Mouse (Mus musculus) adrenal gland, postnatal 14 days (tissue): ENCODE measurements around the gene Skiv2l. TPM values are rescaled to one million over a fixed set of nuclear protein-coding genes. Genes with fewer than 3 reads are reported as not detected.

Source experiments
- DNase-seq: peaks from one replicate; pipeline ENCODE4 v3.0.0; 2021; ENCODE audit warnings: mixed read lengths
- long read RNA-seq, 2 experiments: library from polyadenylated mRNA; stranded (forward); transcript quantifications; one replicate each; pipeline ENCODE4 v2.0.0; 2021
- total RNA-seq: library from RNA; stranded (reverse); gene quantifications from 2 replicates; pipeline ENCODE4 v1.2.3, GENCODE M21; 2021

Gene Skiv2l
- 55.0 and 60.0 TPM in 2 replicates for total RNA-seq
- long read RNA-seq, experiment 1, transcript Skiv2l-201 (28 exons, 3,951 nt), result major isoform, 30 of 69 reads
- long read RNA-seq, experiment 1, partial matches to known transcripts, result 19 of 69 reads
- long read RNA-seq, experiment 1, other reads (novel, unspliced or antisense), result 18 of 69 reads
- long read RNA-seq, experiment 2, transcript Skiv2l-201 (28 exons, 3,951 nt), result major isoform, 24 of 51 reads
- long read RNA-seq, experiment 2, partial matches to known transcripts, result 11 of 51 reads
- long read RNA-seq, experiment 2, other reads (novel, unspliced or antisense), result 14 of 51 reads

DNA sequence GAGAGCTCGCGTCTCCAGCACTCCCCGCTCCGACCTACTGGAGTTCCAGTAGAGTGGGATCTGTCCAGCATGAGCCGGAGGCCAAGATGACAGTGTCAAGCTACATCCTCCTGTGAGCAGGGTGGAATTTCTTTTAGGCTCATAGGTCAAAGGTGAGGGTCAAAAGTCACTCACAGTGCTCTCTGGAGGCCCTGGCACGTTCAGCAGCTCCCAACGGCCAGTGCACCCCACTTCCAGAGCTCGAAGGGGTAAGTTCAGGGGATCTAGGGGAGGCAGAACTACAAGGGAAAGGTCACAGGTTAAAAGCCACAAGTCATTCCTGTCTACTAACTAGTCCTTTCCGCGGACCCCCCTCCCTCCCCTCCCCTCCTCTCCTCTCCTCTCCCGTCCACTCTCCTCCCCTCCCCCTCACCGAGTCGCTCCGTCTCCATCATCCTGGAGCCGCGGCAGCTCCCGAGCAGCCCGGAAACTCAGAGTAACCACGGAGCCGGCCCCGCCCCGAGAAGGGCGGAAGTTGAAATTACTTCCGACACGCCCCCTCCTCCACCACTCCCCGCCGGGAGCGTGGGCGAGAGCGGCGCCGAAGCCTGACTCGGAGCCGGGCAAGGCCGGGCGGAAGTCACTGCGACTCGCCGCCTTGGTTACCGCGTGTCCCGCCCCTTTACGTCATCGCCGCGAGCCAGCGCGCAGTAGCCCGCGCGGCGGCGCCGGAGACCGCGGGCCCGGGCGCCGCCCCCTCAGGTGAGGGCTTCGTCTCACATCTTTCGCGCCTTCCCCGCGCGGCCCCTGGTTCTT is at the start of gene Skiv2l, which contains the start of gene Nelfe:
TSS of gene Skiv2l (minus strand) at position 489 of the 795 bp plus-strand sequence.
TSS of gene Nelfe (plus strand) at position 670 of the 795 bp plus-strand sequence.
- DNase-seq, result peak; percentile 99

DNA sequence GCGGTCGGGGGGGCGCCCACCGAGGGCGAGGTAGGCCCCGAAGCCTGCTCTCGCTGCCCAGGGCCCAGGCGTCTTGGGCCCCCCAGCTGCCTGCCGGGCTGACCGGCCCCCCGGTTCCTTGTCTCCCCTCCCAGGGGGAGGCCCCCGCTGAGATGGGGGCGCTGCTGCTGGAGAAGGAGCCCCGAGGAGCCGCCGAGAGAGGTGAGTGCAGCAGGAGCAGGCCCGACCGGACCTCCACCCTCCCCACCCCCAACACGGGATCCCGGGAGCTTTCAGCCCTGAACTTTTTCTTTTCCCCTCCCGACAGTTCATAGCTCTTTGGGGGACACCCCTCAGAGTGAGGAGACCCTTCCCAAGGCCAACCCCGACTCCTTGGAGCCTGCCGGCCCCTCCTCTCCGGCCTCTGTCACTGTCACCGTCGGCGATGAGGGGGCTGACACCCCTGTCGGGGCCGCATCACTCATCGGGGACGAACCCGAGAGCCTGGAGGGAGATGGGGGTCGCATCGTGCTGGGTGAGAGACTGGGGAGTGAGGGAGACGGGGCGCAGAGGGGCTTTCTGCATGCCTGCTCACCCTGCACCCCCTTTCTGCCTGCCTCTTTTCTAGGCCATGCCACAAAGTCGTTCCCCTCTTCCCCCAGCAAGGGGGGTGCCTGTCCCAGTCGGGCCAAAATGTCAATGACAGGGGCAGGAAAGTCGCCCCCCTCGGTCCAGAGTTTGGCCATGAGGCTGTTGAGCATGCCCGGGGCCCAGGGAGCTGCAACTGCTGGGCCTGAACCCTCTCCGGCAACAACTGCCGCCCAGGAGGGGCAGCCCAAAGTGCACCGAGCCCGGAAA is 49.3 kb upstream of the Skiv2l start:
- DNase-seq, result peak; percentile 73

DNA sequence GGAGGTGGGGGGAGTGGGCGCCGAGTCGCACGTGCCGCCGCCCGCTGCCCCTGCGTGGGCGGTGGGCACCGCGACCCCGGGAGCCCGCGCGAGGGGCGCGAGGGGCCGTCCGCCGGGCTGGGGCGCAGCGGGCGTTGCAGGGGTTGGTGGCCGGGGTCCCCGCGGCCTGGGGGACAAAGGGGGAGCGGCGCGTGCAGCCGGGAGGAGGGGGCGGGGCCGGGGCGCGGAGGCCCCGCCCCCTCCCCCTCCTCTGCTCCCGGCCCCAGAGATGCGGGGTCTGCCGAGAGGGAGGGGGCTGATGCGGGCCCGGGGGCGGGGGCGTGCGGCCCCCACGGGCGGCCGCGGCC is 48.7 kb upstream of the Skiv2l start:
- DNase-seq, result peak; percentile 52

DNA sequence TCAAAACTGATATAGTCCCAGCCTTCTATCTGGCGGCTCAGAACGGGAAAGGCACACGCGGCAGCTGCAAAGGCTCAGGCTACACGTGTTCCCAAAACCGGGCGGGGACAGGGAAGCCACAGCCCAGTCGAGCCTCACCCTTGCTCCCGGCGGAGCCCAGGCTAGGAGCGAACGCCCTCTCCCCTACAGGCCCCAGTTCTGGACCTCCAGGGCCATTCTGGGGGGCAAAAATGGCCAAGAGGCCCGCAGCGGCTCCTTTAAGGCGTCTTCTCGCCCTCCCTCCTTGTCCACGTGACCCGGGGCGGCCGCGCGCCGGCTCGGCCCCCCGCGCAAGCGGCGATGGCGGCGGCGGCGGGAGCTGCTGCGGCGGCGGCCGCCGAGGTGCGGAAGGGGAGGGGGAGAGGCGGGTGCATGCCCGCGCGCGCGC is 48.2 kb upstream of the Skiv2l start, which contains the start of the genes C2 and Ehmt2:
TSS of gene C2 (minus strand) at position 106 of the 427 bp plus-strand sequence.
TSS of gene Ehmt2 (plus strand) at position 310 of the 427 bp plus-strand sequence.
- peak; percentile 91 for DNase-seq

DNA sequence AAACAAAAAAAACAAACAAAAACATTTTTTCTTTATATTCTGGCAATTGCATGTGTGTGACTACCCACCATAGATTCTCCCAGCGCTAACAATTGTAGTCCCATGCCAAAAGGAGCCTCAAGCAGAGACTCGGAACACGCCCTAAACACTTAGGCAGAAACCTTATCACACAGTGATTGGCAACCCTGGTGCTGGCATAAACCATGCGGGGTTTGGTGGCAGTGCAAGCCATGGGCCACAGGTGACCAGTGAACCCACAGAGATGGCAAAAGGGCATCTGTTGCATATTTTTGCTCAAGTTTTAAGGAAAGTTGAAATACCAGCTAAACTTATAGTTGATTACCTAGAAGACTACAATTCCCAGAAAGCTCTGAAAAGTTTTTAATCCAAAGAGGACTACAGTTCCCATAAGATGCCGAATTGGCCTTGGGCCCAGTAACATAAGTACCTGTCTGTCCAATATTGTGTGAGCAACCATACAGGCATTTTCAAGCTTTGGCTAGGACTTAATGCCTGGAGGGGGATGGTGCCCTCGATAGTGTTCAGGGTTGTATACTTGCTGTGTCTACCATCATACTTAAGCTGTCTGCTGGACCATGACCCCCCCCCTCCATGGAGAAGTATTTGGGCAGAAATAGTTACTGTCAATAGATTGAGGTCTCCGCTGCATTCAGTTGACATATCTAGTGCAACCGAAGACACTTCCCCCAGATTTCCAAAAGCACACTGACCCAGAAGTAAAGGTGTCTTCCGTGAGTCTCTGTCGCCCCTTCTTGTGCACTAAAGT is 47.6 kb upstream of the Skiv2l start:
- DNase-seq, result no peak

DNA sequence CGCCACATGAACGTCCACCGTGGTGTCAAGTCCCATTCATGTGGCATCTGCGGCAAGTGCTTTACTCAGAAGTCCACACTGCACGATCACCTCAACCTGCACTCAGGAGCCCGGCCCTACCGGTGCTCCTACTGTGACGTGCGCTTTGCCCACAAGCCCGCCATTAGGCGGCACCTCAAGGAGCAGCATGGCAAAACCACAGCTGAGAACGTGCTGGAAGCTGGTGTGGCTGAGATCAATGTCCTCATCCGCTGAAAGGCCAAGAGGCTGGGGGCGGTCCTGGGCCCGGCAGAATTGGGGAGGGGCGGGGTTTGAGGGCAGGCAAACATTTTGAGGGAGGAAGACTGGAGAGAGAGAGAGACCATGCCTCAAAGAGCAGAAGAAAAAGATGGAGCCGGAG is 46.4 kb upstream of the Skiv2l start:
- DNase-seq, result no peak

DNA sequence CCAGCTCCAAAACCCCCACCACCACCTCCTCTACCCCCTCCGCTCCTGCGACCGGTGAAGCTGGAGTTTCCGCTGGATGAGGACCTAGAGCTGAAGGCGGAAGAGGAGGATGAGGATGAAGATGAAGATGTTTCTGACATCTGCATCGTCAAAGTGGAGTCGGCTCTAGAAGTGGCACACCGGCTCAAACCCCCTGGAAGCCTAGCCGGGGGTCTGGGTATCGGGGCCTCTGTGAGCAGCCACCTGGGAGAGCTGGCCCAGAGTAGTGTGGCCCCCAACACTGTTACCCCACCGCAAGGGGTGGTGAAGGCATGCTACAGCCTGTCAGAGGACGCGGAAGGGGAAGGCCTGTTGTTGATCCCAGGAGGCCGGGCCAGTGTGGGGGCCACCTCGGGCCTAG is 45.7 kb upstream of the Skiv2l start:
- no peak for DNase-seq

DNA sequence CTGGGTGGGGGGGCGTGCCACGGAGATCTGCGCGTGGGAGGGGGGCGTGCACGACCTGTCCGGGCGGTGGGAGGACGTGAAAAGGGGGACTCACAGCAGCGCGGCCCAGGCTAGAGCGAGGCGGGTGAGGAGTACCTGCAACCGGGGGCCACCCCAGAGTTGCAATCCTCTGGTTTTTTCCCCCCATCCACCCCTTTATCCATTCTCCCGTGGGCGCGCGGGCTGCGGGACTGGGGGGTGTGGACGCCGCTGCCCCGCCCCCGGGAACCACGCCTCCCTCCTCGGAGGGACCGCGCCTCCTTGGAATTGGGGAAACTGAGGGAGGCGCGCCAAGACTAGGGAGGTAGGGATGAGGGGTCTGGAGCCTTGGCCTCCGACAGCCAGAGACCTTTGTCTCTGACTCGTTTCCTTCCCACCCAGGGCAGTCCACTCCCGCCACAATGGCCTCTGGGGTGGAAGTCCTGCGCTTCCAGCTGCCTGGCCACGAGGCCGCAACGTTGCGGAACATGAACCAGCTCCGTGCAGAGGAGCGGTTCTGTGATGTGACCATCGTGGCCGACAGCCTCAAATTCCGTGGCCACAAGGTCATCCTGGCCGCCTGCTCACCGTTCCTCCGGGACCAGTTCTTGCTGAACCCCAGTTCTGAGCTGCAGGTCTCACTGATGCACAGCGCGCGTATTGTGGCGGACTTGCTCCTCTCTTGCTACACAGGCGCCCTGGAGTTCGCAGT is 45.0 kb upstream of the Skiv2l start:
- DNase-seq, result peak; percentile 78

DNA sequence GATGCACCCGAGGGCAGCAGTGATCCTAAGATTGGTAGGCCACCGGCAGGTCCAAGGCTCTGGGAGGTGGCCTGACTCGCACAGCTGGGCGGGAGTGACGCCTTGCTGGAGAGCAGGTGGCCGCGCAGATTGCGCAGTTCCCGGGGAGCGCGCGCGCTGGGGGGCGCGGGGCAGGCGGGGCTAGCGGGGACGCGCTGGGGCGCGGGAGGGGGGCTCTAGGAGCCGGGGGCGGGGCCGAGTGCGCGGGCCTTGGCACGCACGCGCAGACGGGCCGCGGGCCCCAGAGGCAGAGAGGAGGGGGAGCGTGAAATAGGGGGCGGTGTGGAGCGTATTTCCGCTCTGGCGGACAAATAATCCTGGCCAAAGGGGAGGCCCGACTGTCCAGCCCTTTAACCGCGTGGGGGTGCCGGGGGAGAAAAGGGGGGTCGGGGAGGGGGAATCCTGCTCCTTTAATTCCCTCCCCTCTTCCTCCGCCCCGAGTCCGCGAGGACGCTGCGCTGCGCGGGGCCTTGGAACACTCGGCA is 44.1 kb upstream of the Skiv2l start:
- DNase-seq, result peak; percentile 97

DNA sequence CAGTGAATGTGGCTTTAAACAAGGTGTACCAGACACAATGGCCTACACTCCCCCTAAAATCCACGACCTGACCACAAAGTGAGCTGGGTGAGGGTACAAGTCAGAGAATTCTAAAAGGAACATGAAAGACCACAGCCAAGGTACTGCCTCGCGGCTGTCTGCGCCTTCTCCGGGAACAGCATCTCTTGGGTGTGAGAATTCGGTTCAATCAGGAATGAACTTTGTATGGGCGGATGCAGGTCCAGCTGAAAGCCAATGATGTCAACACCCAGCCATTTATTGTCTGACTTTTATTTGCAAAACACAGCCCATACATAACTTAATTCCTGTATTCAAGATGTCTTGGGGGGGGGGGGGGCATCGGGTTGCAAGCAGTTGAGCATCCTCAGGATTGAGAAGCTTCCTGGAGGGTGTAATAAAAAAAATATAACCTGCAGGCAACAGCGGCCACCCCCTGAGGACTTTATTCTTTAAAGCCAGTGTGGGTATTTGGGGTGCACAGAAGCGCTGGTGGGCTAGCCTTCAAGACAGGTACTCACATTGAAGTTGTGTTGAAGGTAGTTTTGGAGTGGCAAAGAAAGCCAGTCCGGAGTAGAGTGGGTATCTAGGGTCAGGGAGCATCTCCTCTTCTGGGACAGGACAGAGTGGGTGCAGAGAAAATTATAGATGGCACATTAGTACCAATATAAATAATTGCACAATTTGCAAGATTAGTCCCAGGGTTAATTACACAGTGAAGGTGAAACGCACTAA is 43.2 kb upstream of the Skiv2l start:
- DNase-seq, result no peak

DNA sequence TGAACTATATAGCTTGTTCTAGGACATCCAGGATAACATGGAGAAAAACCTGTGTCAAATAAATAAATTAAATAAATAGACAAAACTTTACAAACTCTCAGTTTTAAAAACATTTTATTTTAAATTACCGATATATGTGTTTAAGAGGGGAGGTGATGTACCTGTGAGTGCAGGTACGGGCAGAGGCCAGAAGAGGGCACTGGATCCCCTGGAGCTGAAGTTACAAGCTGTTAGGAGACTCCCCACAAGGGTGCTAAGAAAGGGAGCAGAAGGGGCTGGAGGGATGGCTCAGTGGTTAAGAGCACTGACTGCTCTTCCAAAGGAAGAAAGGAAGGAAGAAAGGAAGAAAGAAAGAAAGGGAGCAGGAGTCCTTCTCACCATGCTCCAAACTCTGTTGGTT is 41.4 kb upstream of the Skiv2l start:
- no peak for DNase-seq

DNA sequence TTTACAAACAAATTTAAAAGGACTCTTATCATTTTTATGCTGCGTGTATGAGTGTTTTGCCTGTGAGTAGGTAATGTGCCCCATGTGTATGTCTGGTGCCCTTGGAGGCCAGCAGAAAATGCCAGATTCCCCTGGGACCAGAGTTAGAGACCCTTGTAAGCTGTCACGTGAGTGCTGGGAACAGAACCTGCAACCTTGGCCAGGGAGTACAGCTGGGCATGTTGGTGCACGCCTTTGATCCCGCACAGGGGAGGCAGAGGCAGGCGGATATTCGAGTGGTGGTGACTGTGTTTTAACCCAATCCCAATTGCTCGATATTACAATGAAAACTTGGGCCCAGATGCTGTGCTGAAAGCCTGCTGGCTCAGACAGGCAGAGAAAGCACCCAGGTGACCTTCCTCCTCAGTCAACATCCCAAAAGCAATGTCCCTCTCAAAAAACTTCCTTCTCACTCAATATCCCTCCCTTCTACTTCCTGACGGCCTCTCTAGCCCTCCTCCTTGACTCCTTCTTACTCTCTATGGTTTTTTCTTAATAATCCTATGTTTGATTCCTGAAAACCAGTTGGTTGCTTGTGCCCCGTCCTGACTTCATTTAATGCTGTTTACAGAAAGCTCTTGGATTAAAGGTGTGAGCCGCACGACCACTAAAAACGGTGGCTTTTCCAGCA is 40.2 kb upstream of the Skiv2l start:
- no peak for DNase-seq

DNA sequence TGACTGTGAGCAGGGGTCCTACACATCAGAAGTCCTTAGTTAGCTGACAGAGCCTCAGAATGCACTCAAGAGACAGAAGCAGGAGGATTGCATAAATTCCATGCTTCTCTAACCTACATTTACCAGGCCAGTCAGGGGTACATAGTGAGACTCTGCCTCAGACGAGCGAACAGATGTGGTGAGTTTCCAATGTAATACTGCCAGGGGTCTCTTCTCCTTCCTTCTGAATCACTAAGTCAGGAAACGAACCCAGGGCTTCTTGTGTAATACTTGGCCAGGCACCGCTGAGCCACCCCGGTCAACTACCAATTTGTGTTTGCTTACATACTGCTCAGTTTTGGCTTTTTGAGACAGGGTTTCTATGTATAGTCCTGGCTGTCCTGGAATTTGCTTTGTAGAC is 37.9 kb upstream of the Skiv2l start:
- no peak for DNase-seq

DNA sequence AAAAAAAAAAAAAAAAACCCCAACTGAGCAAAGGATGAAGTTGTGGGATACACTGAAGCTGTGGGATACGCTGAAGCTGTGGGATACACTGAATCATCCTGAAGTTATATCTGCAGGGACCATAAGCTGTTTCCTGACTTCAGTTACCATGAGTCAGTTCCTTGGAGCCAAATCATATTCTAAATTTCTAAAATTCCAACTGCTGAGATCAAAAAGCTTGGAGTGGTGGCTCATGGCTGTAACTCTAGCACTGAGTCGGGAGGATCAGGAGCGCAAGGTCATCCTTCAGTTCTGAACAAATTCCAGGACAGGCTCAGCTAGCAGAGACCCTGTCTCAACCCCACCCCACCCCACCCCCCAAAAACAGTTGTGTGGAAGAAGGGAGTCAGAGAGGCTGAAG is 35.6 kb upstream of the Skiv2l start:
- DNase-seq, result no peak

DNA sequence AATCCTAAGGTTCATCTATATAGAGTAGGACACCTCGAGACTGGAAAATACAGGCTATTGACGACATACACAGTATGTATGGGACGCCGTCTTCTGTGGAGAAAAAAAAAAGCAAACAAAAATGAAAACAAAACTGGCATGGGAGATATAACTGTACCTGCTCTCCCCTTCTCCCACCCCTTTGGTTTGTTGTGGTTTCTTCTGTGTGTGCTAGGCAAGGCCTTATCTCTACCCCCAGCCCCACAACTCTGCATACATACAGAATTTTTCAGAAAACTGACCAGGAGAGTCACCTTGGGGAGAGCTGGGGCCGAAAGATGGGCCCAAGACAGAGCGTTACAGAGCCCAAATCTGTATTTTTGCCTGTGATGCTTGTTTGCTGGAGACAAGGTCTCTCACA is 34.7 kb upstream of the Skiv2l start:
- DNase-seq, result no peak

DNA sequence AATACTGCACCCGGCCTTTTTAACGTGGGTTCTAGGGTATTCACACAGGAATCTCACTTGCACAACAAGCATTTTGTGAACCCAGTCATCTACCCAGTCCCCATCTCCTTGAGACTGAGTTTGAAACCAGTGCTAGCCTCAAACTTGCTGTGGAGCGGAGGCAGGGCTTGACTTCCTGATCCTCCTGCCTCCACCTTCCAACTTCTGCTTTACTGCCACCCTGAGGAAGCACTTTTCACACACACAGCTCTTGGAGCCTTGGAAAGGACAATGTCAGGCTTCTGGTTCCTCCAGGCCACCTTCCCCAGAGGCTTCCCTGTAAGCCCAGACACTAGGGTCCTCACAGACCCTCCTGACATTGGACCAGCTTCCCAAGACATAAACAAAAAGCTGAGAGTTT is 33.3 kb upstream of the Skiv2l start:
- no peak for DNase-seq

DNA sequence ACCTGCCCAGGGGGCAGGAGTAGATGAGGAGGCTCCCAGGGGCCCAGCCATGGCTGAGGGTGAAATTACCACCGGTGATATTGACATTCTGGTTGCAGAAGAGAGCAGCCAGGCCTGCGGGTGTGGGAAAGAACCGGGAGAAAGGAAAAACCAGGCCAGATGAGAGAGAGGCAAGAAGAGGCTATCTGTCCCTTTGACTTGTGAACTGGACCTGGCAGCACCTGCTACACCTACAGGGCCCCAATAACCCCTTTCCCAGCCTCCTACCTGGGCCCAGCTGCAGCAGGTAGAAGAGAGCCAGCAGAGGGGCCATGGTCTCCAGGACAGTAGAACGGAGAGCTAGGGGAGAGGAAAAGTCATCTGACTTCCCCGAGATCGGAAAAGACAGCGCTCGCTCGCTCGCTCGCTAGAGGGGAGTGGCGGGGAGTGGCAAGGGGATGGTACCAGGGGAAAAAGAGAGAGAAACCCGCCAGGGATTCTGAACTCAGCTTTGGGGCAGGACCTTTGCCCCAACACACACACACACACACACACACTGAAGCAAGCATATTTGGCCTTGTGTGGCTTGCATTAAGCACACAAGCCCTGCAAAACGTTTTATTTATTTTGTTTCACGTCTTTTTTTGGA is 31.8 kb upstream of the Skiv2l start, which contains the start of gene Gm20547:
TSS of gene Gm20547 (minus strand) at position 360 of the 628 bp plus-strand sequence.
- peak; percentile 42 for DNase-seq

DNA sequence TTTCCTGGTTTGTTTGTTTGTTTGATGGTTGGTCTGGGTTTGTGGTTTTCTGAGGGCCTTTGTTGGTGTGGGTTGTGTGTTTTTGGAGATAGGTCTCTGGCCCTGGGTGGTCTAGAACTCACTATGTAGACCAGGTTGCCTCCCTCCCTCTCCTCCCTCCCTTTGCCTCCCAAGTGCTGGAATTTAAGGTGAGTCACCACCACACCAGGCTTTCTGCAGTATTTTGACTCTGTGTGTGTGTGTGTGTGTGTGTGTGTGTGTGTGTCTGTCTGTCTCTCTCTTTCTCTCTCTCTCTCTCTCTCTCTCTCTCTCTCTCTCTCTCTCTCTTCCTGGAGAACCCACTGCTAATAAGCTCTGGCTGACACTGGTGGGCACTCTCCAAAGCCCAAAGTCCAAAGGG is 31.2 kb upstream of the Skiv2l start:
- no peak for DNase-seq

DNA sequence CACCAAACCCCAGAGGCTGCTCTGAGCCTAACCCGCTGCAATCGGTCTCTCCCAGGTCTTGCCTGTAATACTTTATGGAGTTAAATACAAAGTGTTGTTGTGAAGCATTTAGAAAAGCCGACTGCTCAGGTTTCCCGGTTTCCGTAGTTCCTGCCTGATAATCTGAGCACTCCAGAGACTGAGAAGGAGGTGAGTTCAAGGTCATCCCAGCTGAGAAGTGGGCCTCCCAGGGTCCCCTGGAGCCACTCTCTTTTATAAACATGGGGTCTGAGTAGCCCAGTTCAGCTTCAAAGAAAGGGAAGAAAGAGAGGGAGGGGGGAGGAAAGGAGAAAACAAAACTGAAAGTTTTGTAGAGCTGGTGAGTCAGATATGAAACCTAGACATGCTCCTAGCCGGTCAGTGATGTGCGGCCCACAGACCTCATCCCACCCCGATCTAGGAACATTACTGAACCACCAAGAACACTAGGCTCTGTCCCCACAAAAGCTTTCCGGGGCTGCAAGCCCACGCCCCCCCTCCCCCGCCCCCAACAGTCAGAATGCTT is 29.4 kb upstream of the Skiv2l start, which contains the start of gene Zbtb12:
TSS of gene Zbtb12 (plus strand) at position 148 of the 544 bp plus-strand sequence.
- DNase-seq, result no peak
